Mouse (Mus musculus) embryonic facial prominence, embryonic 13.5 days (tissue): ENCODE data around the gene Rnf220. TPM values are rescaled to one million over a fixed set of nuclear protein-coding genes. Genes with fewer than 3 reads are reported as not detected.
A peak's percentile ranks its signal among the peaks of the same experiment; 100 is the strongest.
"Not testable (repeated sequence)": the region's sequence is repeated elsewhere in the genome, so short reads cannot be mapped to it uniquely, and the experiment has no call there.

Source experiments
- ATAC-seq: fragments of 200-750 bp; cut with Nextera tagmentation; 2 replicates; pipeline ENCODE4 v1.8.0; 2017; ENCODE audit warnings: low read depth; ENCODE audit not compliant: insufficient number of reproducible peaks, insufficient read depth, low FRiP score, low TSS enrichment
- H3K27ac ChIP-seq: fragments of 300-500 bp; sonication (generic); 2 replicates; pipeline ENCODE4 v1.5.1; 2015; ENCODE audit warnings: moderate library complexity, mild to moderate bottlenecking, inconsistent platforms
- H3K27me3 ChIP-seq: fragments of 300-500 bp; sonication (generic); 2 replicates; pipeline ENCODE4 v1.6.1; 2015; ENCODE audit warnings: mild to moderate bottlenecking, inconsistent platforms
- H3K36me3 ChIP-seq: fragments of 300-500 bp; sonication (generic); 2 replicates; pipeline ENCODE4 v1.6.1; 2015; ENCODE audit warnings: mild to moderate bottlenecking, inconsistent platforms
- H3K4me1 ChIP-seq: fragments of 300-500 bp; sonication (generic); 2 replicates; pipeline ENCODE4 v1.6.1; 2015; ENCODE audit warnings: inconsistent platforms
- H3K4me2 ChIP-seq: fragments of 300-500 bp; sonication (generic); 2 replicates; pipeline ENCODE4 v1.6.1; 2015; ENCODE audit warnings: moderate library complexity, mild to moderate bottlenecking, inconsistent platforms
- H3K4me3 ChIP-seq: fragments of 300-500 bp; sonication (generic); 2 replicates; pipeline ENCODE4 v1.5.1; 2015; ENCODE audit warnings: mild to moderate bottlenecking, inconsistent platforms
- H3K9ac ChIP-seq: fragments of 300-500 bp; sonication (generic); 2 replicates; pipeline ENCODE4 v1.6.1; 2015; ENCODE audit warnings: mild to moderate bottlenecking, inconsistent platforms
- H3K9me3 ChIP-seq: fragments of 300-500 bp; sonication (generic); 2 replicates; pipeline ENCODE4 v1.6.1; 2016; ENCODE audit warnings: inconsistent platforms
- WGBS: fragments of 180-500 bp; shearing (Covaris S2); methylation state at CpG from one replicate; pipeline ENCODE4 v1.1.7; 2015; ENCODE audit warnings: mixed read lengths; 5-methylcytosine and 5-hydroxymethylcytosine counted together
- polyA plus RNA-seq: library from polyadenylated mRNA; unstranded; fragments of >200 nt; fragmentation: Nextera tagmentation; extraction: Ambion mirVana; gene quantifications from 2 replicates; pipeline ENCODE4 v1.2.1, GENCODE M21; 2015

Rnf220 gene
- polyA plus RNA-seq, 1 experiment from 2014 or later = 89.9 TPM

- H3K9me3 ChIP-seq = peaks cover 11% of the 10 kb centered on the region; the same call in 1 of the 2 replicates
- H3K9ac ChIP-seq = 0 out of 2 replicates have a peak overlapping the region, but pooled peaks have one; percentile 22
- H3K27me3 ChIP-seq = no peaks in the 10 kb centered on the region
- H3K4me2 ChIP-seq = no peak overlapping the region
- no peak overlapping the region for H3K4me3 ChIP-seq
- 15% methylated on average over 12 of the region's 12 CpGs for WGBS
- no peak overlapping the region for H3K27ac ChIP-seq
- ATAC-seq = no peak
- H3K4me1 ChIP-seq = 0 out of 2 replicates have a peak, but pooled peaks cover 4% of the 10 kb centered on the region
- H3K36me3 ChIP-seq = peaks cover 66% of the 10 kb centered on the region
Observed at GRCm38 (mm10) chr4:117272459-117272858, 224.4 kb downstream of the Rnf220 start.

GRCm38 (mm10) chr4:117270278-117270677 is 226.6 kb downstream of the Rnf220 start:
- peaks cover 11% of the 10 kb centered on the region; the same call in 1 of the 2 replicates for H3K9me3 ChIP-seq
- H3K27ac ChIP-seq = 0 out of 2 replicates have a peak overlapping the region, but pooled peaks have one; percentile 22
- no peak overlapping the region for H3K4me3 ChIP-seq
- no peak for ATAC-seq
- 0 out of 2 replicates have a peak, but pooled peaks cover 4% of the 10 kb centered on the region for H3K4me1 ChIP-seq
- H3K9ac ChIP-seq = no peak overlapping the region
- no peaks in the 10 kb centered on the region for H3K27me3 ChIP-seq
- WGBS = 14% methylated on average over 6 of the region's 6 CpGs
- no peak overlapping the region for H3K4me2 ChIP-seq
- H3K36me3 ChIP-seq = peaks cover 44% of the 10 kb centered on the region

- Histone ChIP-seq H3K27ac (no peak overlapping the region), H3K36me3 (peaks cover 21% of the 10 kb centered on the region), H3K4me2 (no peak overlapping the region), H3K4me1 (0 out of 2 replicates have a peak, but pooled peaks cover 4% of the 10 kb centered on the region), H3K4me3 (no peak overlapping the region), H3K27me3 (no peaks in the 10 kb centered on the region), H3K9me3 (no peaks in the 10 kb centered on the region), H3K9ac (no peak overlapping the region)
- ATAC-seq = no peak
- 82% methylated on average over 25 of the region's 25 CpGs for WGBS
Observed at GRCm38 (mm10) chr4:117267831-117268437, 228.9 kb downstream of the Rnf220 start.

GRCm38 (mm10) chr4:117267284-117267683 is 229.6 kb downstream of the Rnf220 start:
- no peaks in the 10 kb centered on the region for H3K9me3 ChIP-seq
- no peak overlapping the region for H3K9ac ChIP-seq
- no peaks in the 10 kb centered on the region for H3K4me1 ChIP-seq
- H3K36me3 ChIP-seq = peaks cover 15% of the 10 kb centered on the region
- ATAC-seq = no peak
- H3K4me2 ChIP-seq = no peak overlapping the region
- no peaks in the 10 kb centered on the region for H3K27me3 ChIP-seq
- 2% methylated on average over 2 of the region's 2 CpGs for WGBS
- no peak overlapping the region for H3K4me3 ChIP-seq
- no peak overlapping the region for H3K27ac ChIP-seq

- ATAC-seq = no peak
- 68% methylated on average over 8 of the region's 8 CpGs for WGBS
- H3K9ac ChIP-seq = no peak overlapping the region
Observed at GRCm38 (mm10) chr4:117262987-117263386, 233.9 kb downstream of the Rnf220 start.

GRCm38 (mm10) chr4:117262101-117262913 is 234.5 kb downstream of the Rnf220 start:
- H3K9ac ChIP-seq = no peak overlapping the region
- H3K9me3 ChIP-seq = no peaks in the 10 kb centered on the region
- ATAC-seq = no peak
- H3K27me3 ChIP-seq = no peaks in the 10 kb centered on the region
- H3K27ac ChIP-seq = no peak overlapping the region
- no peak overlapping the region for H3K4me3 ChIP-seq
- H3K4me1 ChIP-seq = no peaks in the 10 kb centered on the region
- no peaks in the 10 kb centered on the region for H3K36me3 ChIP-seq
- WGBS = 71% methylated on average over 13 of the region's 13 CpGs
- no peak overlapping the region for H3K4me2 ChIP-seq

More at GRCm38 (mm10) chr4:117262987-117263386, 233.9 kb downstream of the Rnf220 start:
- no peaks in the 10 kb centered on the region for H3K9me3 ChIP-seq
- no peak overlapping the region for H3K4me3 ChIP-seq
- no peak overlapping the region for H3K27ac ChIP-seq
- H3K27me3 ChIP-seq = no peaks in the 10 kb centered on the region
- no peaks in the 10 kb centered on the region for H3K4me1 ChIP-seq
- no peak overlapping the region for H3K4me2 ChIP-seq
- H3K36me3 ChIP-seq = no peaks in the 10 kb centered on the region

GRCm38 (mm10) chr4:117261222-117261621 is 235.6 kb downstream of the Rnf220 start:
- H3K27me3 ChIP-seq = no peaks in the 10 kb centered on the region
- ATAC-seq = no peak
- WGBS = 79% methylated on average over 2 of the region's 2 CpGs
- no peaks in the 10 kb centered on the region for H3K9me3 ChIP-seq
- H3K4me3 ChIP-seq = no peak overlapping the region
- H3K9ac ChIP-seq = no peak overlapping the region
- H3K36me3 ChIP-seq = no peaks in the 10 kb centered on the region
- no peak overlapping the region for H3K4me2 ChIP-seq
- no peaks in the 10 kb centered on the region for H3K4me1 ChIP-seq
- no peak overlapping the region for H3K27ac ChIP-seq

- not testable (repeated sequence) for H3K4me3 ChIP-seq, ATAC-seq, H3K4me2 ChIP-seq, H3K9ac ChIP-seq, H3K27me3 ChIP-seq, H3K9me3 ChIP-seq, H3K36me3 ChIP-seq, H3K4me1 ChIP-seq, H3K27ac ChIP-seq
- WGBS = 71% methylated on average over 6 of the region's 6 CpGs
Observed at GRCm38 (mm10) chr4:117259909-117260308, 236.9 kb downstream of the Rnf220 start.

GRCm38 (mm10) chr4:117254672-117255071 is 242.2 kb downstream of the Rnf220 start:
- Histone ChIP-seq H3K4me3 (no peak overlapping the region), H3K9ac (no peak overlapping the region), H3K36me3 (no peaks in the 10 kb centered on the region), H3K4me1 (peaks cover 22% of the 10 kb centered on the region), H3K9me3 (no peaks in the 10 kb centered on the region), H3K27ac (no peak overlapping the region), H3K4me2 (no peak overlapping the region), H3K27me3 (no peaks in the 10 kb centered on the region)
- ATAC-seq = no peak
- 62% methylated on average over 6 of the region's 6 CpGs for WGBS

GRCm38 (mm10) chr4:117254017-117254627 is 242.7 kb downstream of the Rnf220 start:
- Histone ChIP-seq H3K4me2 (no peak overlapping the region), H3K9ac (no peak overlapping the region), H3K4me1 (peaks cover 22% of the 10 kb centered on the region), H3K9me3 (no peaks in the 10 kb centered on the region), H3K27ac (no peak overlapping the region), H3K4me3 (no peak overlapping the region), H3K36me3 (no peaks in the 10 kb centered on the region), H3K27me3 (no peaks in the 10 kb centered on the region)
- WGBS = 47% methylated on average over 5 of the region's 5 CpGs
- ATAC-seq = no peak

GRCm38 (mm10) chr4:117253218-117254016 is 243.4 kb downstream of the Rnf220 start:
- H3K4me1 ChIP-seq = peaks cover 22% of the 10 kb centered on the region
- peak overlapping the region; percentile 67 for H3K4me2 ChIP-seq
- no peak overlapping the region for H3K4me3 ChIP-seq
- no peak overlapping the region for H3K9ac ChIP-seq
- ATAC-seq = no peak
- 61% methylated on average over 12 of the region's 12 CpGs for WGBS
- peak overlapping the region; percentile 92 for H3K27ac ChIP-seq
- H3K9me3 ChIP-seq = no peaks in the 10 kb centered on the region
- no peaks in the 10 kb centered on the region for H3K27me3 ChIP-seq
- no peaks in the 10 kb centered on the region for H3K36me3 ChIP-seq
